Mouse (Mus musculus) embryonic facial prominence, embryonic 11.5 days (tissue): ENCODE data around the gene Znhit6. TPM values are rescaled to one million over a fixed set of nuclear protein-coding genes. Genes with fewer than 3 reads are reported as not detected.

Experiments used
- ATAC-seq: fragments of 200-750 bp; cut with Nextera tagmentation; replicated peaks from 2 replicates; pipeline ENCODE4 v1.8.0; 2017; ENCODE audit warnings: low read depth; ENCODE audit not compliant: insufficient number of reproducible peaks, low FRiP score, low TSS enrichment
- DNase-seq: peaks from one replicate; pipeline ENCODE4 v3.0.0-alpha.2; 2015; ENCODE audit warnings: low spot score
- H3K27ac ChIP-seq: fragments of 300-500 bp; sonication (generic); replicated peaks from 2 replicates; pipeline ENCODE4 v1.5.1; 2014; ENCODE audit warnings: mild to moderate bottlenecking, low read depth, low read length, control low read depth
- H3K27me3 ChIP-seq: fragments of 300-500 bp; sonication (generic); 2 replicates; pipeline ENCODE4 v1.6.1; 2014; ENCODE audit warnings: mild to moderate bottlenecking, low read length, moderate library complexity, mixed read lengths; ENCODE audit not compliant: control insufficient read depth, insufficient read depth
- H3K36me3 ChIP-seq: fragments of 300-500 bp; sonication (generic); replicated peaks from 2 replicates; pipeline ENCODE4 v1.6.1; 2014; ENCODE audit warnings: low read depth, mild to moderate bottlenecking, low read length, moderate library complexity, mixed read lengths; ENCODE audit not compliant: control insufficient read depth, insufficient read depth
- H3K4me1 ChIP-seq: fragments of 300-500 bp; sonication (generic); 2 replicates; pipeline ENCODE4 v1.6.1; 2014; ENCODE audit warnings: low read length, mixed read lengths; ENCODE audit not compliant: control insufficient read depth, insufficient read depth
- H3K4me2 ChIP-seq: fragments of 300-500 bp; sonication (generic); 2 replicates; pipeline ENCODE4 v1.6.1; 2014; ENCODE audit warnings: low read depth, mild to moderate bottlenecking, control low read depth, low read length, moderate library complexity
- H3K4me3 ChIP-seq: fragments of 300-500 bp; sonication (generic); 2 replicates; pipeline ENCODE4 v1.5.1; 2014; ENCODE audit warnings: low read depth, low read length, control low read depth
- H3K9ac ChIP-seq: fragments of 300-500 bp; sonication (generic); replicated peaks from 2 replicates; pipeline ENCODE4 v1.6.1; 2014; ENCODE audit warnings: mild to moderate bottlenecking, control low read depth, low read length
- H3K9me3 ChIP-seq: fragments of 300-500 bp; sonication (generic); replicated peaks from 2 replicates; pipeline ENCODE4 v1.6.1; 2016; ENCODE audit warnings: mild to moderate bottlenecking, low read length, inconsistent platforms, mixed read lengths; ENCODE audit not compliant: control insufficient read depth
- WGBS: fragments of 180-500 bp; shearing (Covaris S2); extraction: QIAGEN DNeasy Blood & Tissue Kit; methylation state at CpG from one replicate; pipeline ENCODE4 v1.1.7; 2014; 5-methylcytosine and 5-hydroxymethylcytosine counted together
- polyA plus RNA-seq: library from polyadenylated mRNA; unstranded; fragments of >200 nt; fragmentation: Nextera tagmentation; extraction: Ambion mirVana; gene quantifications from 2 replicates; pipeline ENCODE4 v1.2.1, GENCODE M21; 2014

Znhit6 gene
- polyA plus RNA-seq, 1 experiment from 2014 or later, result 47.2 TPM

- peaks cover 2% of the 10 kb centered on the region for H3K4me1 ChIP-seq
- WGBS, result under 1% methylated on average over 53 of the region's 53 CpGs
Observed at GRCm38 (mm10) chr3:145653191-145653940, 77.4 kb downstream of the Znhit6 start.

GRCm38 (mm10) chr3:145654028-145654427 is 78.0 kb downstream of the Znhit6 start:
- ATAC-seq (no peak), DNase-seq (no peak)
- Histone ChIP-seq H3K4me2 (no peak overlapping the region), H3K4me1 (peaks cover 2% of the 10 kb centered on the region), H3K27me3 (no peaks in the 10 kb centered on the region), H3K27ac (no peak overlapping the region), H3K4me3 (no peak overlapping the region), H3K9me3 (no peaks in the 10 kb centered on the region), H3K9ac (no peak overlapping the region), H3K36me3 (no peaks in the 10 kb centered on the region)
- WGBS, result 49% methylated on average over 9 of the region's 9 CpGs

More at GRCm38 (mm10) chr3:145653191-145653940, 77.4 kb downstream of the Znhit6 start:
- peak; percentile 31 for ATAC-seq
- H3K9ac ChIP-seq, result peak overlapping the region; percentile 74
- peak overlapping the region; percentile 79 for H3K4me2 ChIP-seq
- peak; percentile 90 for DNase-seq
- H3K27me3 ChIP-seq, result no peaks in the 10 kb centered on the region
- H3K27ac ChIP-seq, result peak overlapping the region; percentile 59
- H3K9me3 ChIP-seq, result no peaks in the 10 kb centered on the region
- H3K4me3 ChIP-seq, result peak overlapping the region; percentile 43
- H3K36me3 ChIP-seq, result no peaks in the 10 kb centered on the region

Other genes starting within 250 kb of the Znhit6 start
- 28.9 and 29.6 TPM in 2 replicates for gene Ccn1, start 73.8 kb downstream of the Znhit6 start, polyA plus RNA-seq
- 23.7 and 28.0 TPM in 2 replicates for gene Ddah1, start 182.5 kb downstream of the Znhit6 start, polyA plus RNA-seq